Mouse (Mus musculus) midbrain, embryonic 14.5 days (tissue): ENCODE measurements at regions not wholly inside any gene's neighbourhood (a gene's known extent, or its start where the extent isn't known, plus 50 kb on each side); places are given as distances from the start of the nearest gene placed in this dataset.

ENCODE experiments used
- ATAC-seq: fragments of 200-750 bp; cut with Nextera tagmentation; 2 replicates; pipeline ENCODE4 v1.8.0; 2017; ENCODE audit warnings: moderate number of reproducible peaks, moderate library complexity; ENCODE audit not compliant: low FRiP score, low TSS enrichment
- DNase-seq: peaks from one replicate; pipeline ENCODE4 v3.0.0-alpha.2; 2015
- H3K27ac ChIP-seq: fragments of 300-500 bp; sonication (generic); replicated peaks from 2 replicates; pipeline ENCODE4 v1.5.1; 2014; ENCODE audit warnings: mild to moderate bottlenecking, low read depth, low read length, moderate library complexity
- H3K27me3 ChIP-seq: fragments of 300-500 bp; sonication (generic); 2 replicates; pipeline ENCODE4 v1.6.1; 2014; ENCODE audit warnings: low read length, control low read depth, mixed read lengths; ENCODE audit not compliant: control insufficient read depth, insufficient read depth
- H3K36me3 ChIP-seq: fragments of 300-500 bp; sonication (generic); 2 replicates; pipeline ENCODE4 v1.6.1; 2014; ENCODE audit warnings: low read length, control low read depth; ENCODE audit not compliant: control insufficient read depth, insufficient read depth
- H3K4me1 ChIP-seq: fragments of 300-500 bp; sonication (generic); 2 replicates; pipeline ENCODE4 v1.6.1; 2014; ENCODE audit warnings: mild to moderate bottlenecking, antibody characterized with exemption, low read length, control low read depth; ENCODE audit not compliant: control insufficient read depth, insufficient read depth
- H3K4me2 ChIP-seq: fragments of 300-500 bp; sonication (generic); 2 replicates; pipeline ENCODE4 v1.6.1; 2014; ENCODE audit warnings: mild to moderate bottlenecking, low read length, moderate library complexity
- H3K4me3 ChIP-seq: fragments of 300-500 bp; sonication (generic); replicated peaks from 2 replicates; pipeline ENCODE4 v1.5.1; 2014; ENCODE audit warnings: low read depth, low read length
- H3K9ac ChIP-seq: fragments of 300-500 bp; sonication (generic); replicated peaks from 2 replicates; pipeline ENCODE4 v1.6.1; 2014; ENCODE audit warnings: mild to moderate bottlenecking, low read length, moderate library complexity
- H3K9me3 ChIP-seq: fragments of 300-500 bp; sonication (generic); 2 replicates; pipeline ENCODE4 v1.6.1; 2016; ENCODE audit warnings: low read length, control low read depth, mixed read lengths; ENCODE audit not compliant: control insufficient read depth
- WGBS: fragments of 180-500 bp; shearing (Covaris S2); extraction: QIAGEN DNeasy Blood & Tissue Kit; methylation state at CpG from one replicate; pipeline ENCODE4 v1.1.7; 2014; 5-methylcytosine and 5-hydroxymethylcytosine counted together

DNA sequence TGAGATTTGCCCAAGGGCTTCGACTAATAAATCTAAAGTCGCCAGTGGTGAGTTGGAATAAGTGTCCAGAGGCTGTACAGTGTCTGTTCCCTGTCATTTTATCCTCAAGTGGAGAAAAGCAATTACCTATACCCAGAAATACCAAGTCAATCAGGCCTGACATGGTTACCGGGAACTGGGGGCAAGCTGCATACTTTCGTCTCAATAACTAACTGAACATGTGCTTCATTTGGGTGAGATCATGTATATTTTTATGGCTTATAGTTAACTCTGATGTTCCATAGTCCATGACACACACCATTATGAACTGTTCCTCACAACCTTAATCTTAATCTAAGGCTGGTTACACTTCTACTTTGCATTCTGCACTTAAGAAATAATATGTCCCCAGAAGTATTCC, 462.4 kb upstream of the Cited2 start:
- no peaks in the 10 kb centered on the region for H3K27me3 ChIP-seq
- H3K9me3 ChIP-seq = no peaks in the 10 kb centered on the region
- ATAC-seq (no peak), DNase-seq (no peak)
- H3K9ac ChIP-seq = no peak overlapping the region
- no peak overlapping the region for H3K4me3 ChIP-seq
- H3K27ac ChIP-seq = no peak overlapping the region
- no peaks in the 10 kb centered on the region for H3K36me3 ChIP-seq
- H3K4me2 ChIP-seq = no peak overlapping the region
- H3K4me1 ChIP-seq = no peaks in the 10 kb centered on the region
- WGBS = 72% methylated on average over 4 of the region's 4 CpGs

DNA sequence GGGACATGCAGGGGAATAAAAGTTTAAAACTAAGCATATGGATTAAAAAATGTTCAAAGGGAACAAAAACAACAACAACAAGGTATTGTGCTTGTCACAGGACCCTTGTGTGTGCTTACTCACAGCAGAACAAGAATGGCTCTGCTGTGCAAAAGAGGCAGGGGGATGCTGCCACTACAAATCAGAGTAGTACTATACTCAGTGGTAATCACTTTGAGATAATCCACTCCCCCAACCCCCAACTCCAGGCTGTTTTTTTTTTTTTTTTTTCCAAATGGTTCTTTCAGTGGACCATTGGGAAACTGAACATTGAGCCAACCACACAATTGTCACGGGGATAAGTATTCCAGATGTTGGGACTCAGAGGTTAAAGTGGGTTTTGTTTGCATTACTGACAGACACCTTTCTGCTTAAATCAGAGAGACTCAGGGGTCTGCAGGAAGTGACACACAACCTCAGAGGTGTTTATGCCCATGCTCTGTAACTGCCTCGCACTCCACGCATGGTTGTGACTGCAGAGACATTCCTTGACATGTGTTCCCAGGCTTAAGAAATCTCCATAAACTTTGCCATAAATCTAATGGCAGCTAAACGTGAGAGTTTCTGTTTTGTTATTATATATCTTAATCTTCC, 461.7 kb upstream of the Cited2 start:
- H3K4me1 ChIP-seq = no peaks in the 10 kb centered on the region
- no peak overlapping the region for H3K27ac ChIP-seq
- no peak overlapping the region for H3K4me2 ChIP-seq
- no peaks in the 10 kb centered on the region for H3K36me3 ChIP-seq
- H3K4me3 ChIP-seq = no peak overlapping the region
- ATAC-seq = no peak
- no peak for DNase-seq
- H3K9me3 ChIP-seq = no peaks in the 10 kb centered on the region
- 72% methylated on average over 4 of the region's 4 CpGs for WGBS
- no peak overlapping the region for H3K9ac ChIP-seq
- H3K27me3 ChIP-seq = no peaks in the 10 kb centered on the region

DNA sequence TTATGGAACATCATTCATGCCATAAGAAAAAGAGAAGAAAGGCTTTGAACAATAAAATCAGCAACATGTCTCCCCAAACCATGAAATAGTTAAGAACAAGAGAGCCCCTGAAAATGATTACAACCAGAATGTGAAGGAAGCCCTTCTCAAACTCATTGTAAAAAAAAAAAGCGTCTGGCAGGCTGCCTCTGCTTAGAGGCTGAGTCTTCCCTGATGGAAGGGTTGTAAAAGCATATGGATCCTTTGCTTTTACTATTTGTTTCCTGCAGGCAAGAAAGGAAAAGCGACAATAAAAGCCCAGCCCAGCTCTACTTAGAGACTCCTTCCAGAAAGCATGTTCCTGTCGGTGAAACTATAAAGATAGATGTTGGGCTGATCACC, 461.2 kb upstream of the Cited2 start:
- no peak for DNase-seq
- no peak overlapping the region for H3K4me3 ChIP-seq
- no peaks in the 10 kb centered on the region for H3K36me3 ChIP-seq
- H3K9me3 ChIP-seq = no peaks in the 10 kb centered on the region
- H3K9ac ChIP-seq = no peak overlapping the region
- H3K4me1 ChIP-seq = no peaks in the 10 kb centered on the region
- H3K4me2 ChIP-seq = no peak overlapping the region
- no peak overlapping the region for H3K27ac ChIP-seq
- WGBS = 80% methylated on average over 3 of the region's 3 CpGs
- no peaks in the 10 kb centered on the region for H3K27me3 ChIP-seq
- ATAC-seq = no peak

DNA sequence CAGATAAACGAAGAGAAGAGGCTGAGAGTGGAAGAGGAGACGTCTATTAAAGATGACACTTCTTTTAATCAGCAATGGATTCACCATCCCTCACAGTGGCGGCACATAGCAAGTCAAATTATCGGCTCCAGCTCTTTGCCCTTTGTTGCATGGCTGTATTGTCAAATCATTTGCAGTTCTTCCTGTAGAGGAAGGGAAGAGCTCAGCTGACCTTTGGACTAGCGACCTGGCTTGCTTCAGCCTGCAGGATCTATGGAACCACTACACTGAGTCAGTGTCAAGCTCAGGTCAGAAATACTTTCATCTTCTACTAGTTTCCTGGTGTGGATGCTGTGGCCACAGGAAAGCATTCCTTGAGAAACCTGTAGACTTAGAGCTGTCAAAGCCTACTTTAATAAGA, 450.4 kb upstream of the Cited2 start:
- Histone ChIP-seq H3K27ac (no peak overlapping the region), H3K36me3 (no peaks in the 10 kb centered on the region), H3K27me3 (no peaks in the 10 kb centered on the region), H3K4me2 (no peak overlapping the region), H3K9ac (no peak overlapping the region), H3K4me3 (no peak overlapping the region), H3K4me1 (no peaks in the 10 kb centered on the region), H3K9me3 (no peaks in the 10 kb centered on the region)
- ATAC-seq = no peak
- no peak for DNase-seq
- WGBS = 80% methylated on average over 5 of the region's 5 CpGs

DNA sequence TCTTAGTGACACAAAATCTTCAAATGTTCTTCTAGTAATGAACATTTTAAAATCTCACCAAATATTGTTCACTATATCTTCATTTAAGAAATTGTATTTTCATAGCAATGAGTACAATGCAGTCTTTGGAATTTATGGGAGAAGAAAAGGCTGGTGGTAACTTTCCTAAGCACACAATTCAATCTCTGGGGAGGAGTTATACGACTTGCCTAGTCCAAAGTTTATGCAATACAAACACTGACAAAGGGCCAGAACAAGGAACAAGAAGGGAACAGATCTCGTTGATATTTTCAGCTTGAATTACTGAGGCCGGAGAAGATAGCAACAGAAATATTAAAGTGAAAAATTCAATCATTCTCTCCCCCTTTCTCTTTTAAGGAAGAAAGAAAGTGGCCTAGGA, 449.2 kb upstream of the Cited2 start:
- no peak overlapping the region for H3K27ac ChIP-seq
- H3K9me3 ChIP-seq = no peaks in the 10 kb centered on the region
- ATAC-seq (no peak), DNase-seq (no peak)
- no peak overlapping the region for H3K4me2 ChIP-seq
- no peaks in the 10 kb centered on the region for H3K36me3 ChIP-seq
- H3K27me3 ChIP-seq = no peaks in the 10 kb centered on the region
- H3K4me3 ChIP-seq = no peak overlapping the region
- H3K4me1 ChIP-seq = no peaks in the 10 kb centered on the region
- no peak overlapping the region for H3K9ac ChIP-seq
- WGBS = 89% methylated on average over 3 of the region's 3 CpGs

DNA sequence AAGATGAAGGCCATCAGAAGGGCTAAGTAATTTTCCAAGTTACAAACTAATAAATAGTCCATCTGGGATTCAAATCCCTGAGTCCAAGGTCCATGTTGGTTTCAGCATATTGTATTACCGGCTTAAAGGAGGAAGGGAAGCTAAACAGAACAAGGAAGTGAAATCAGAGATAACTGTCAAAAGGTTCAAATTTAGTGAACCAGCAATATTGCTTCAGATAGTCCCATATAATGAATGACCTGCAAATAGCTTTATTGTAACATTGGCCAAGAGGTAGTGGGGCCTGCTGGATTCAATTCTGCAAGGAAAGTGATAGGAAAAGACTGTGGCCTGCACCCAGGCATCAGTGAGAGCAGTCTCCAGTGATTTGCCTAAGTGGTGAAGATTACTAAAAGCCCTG, 447.8 kb upstream of the Cited2 start:
- DNase-seq = no peak
- H3K27ac ChIP-seq = no peak overlapping the region
- WGBS = 89% methylated on average over 1 of the region's 1 CpGs

DNA sequence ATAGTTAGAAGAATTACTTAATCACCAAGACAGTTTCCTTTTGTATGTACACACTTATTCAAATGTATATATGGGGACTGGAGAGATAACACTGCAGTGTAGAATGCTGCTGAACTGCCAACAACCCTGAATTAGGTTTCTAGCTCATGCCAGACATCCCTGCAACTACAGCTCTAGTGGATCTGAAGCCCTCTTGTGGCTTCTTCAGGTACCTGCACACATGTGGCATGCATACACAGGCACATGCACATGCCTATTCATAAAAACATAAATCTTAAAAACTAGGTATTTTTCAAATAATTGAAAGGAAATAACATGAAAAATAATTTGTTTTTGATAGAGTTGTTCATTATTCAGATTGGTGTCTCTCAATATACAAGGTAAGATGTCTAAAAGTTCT, 445.1 kb upstream of the Cited2 start:
- Histone ChIP-seq H3K27me3 (no peaks in the 10 kb centered on the region), H3K9ac (no peak overlapping the region), H3K4me3 (no peak overlapping the region), H3K4me2 (no peak overlapping the region), H3K36me3 (no peaks in the 10 kb centered on the region), H3K27ac (no peak overlapping the region), H3K4me1 (no peaks in the 10 kb centered on the region), H3K9me3 (no peaks in the 10 kb centered on the region)
- no peak for DNase-seq
- ATAC-seq = no peak

More for the DNA sequence above, 447.8 kb upstream of the Cited2 start:
- H3K4me3 ChIP-seq = no peak overlapping the region
- H3K9me3 ChIP-seq = no peaks in the 10 kb centered on the region
- no peaks in the 10 kb centered on the region for H3K4me1 ChIP-seq
- no peak overlapping the region for H3K9ac ChIP-seq
- no peaks in the 10 kb centered on the region for H3K36me3 ChIP-seq
- no peak overlapping the region for H3K4me2 ChIP-seq
- ATAC-seq = no peak
- no peaks in the 10 kb centered on the region for H3K27me3 ChIP-seq

DNA sequence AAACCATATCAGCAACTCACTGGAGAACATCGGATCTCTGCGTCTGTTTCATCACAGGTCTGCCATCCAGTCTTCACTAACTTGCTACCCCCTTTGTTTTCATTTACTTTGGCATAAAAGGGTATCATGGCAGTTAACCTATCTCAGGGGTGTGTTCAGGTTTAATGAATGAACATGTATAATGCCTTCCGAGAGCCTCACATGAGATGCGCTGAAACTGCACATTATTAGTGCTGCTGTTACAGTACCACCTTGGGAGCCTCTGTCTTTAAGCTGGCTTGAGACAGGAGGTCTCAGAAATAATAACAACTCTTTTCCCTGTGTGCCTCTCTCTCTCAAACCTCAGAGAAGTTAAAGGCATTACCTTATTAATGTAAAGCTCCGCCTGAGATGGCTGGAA, 438.2 kb upstream of the Cited2 start:
- H3K4me1 ChIP-seq = no peaks in the 10 kb centered on the region
- H3K9ac ChIP-seq = no peak overlapping the region
- WGBS = 89% methylated on average over 5 of the region's 5 CpGs
- H3K36me3 ChIP-seq = no peaks in the 10 kb centered on the region
- no peak overlapping the region for H3K27ac ChIP-seq
- no peak overlapping the region for H3K4me2 ChIP-seq
- no peak for ATAC-seq
- DNase-seq = no peak
- H3K27me3 ChIP-seq = no peaks in the 10 kb centered on the region
- H3K4me3 ChIP-seq = no peak overlapping the region
- H3K9me3 ChIP-seq = no peaks in the 10 kb centered on the region

DNA sequence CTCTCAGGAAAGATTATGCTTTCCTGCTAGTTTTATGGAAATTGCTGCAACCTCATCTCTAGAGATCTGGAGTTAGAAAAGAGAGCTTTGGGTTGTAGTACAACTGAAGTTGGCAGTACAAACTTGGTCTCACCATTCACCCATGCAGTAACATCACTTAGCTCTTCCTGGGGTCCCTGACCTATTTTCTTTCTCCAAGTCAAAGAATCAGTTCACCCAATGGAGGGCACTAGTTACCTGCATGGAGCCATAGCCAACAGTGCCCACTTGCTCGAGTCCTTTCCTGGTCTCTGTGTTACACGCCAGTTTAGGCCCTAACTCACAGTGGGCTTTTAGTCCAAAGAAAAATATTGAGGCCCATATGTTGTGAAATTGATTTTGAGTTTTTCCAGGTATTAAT, 435.9 kb upstream of the Cited2 start:
- Histone ChIP-seq H3K9me3 (no peaks in the 10 kb centered on the region), H3K27me3 (no peaks in the 10 kb centered on the region), H3K4me2 (no peak overlapping the region), H3K4me1 (no peaks in the 10 kb centered on the region), H3K4me3 (no peak overlapping the region), H3K9ac (no peak overlapping the region), H3K36me3 (no peaks in the 10 kb centered on the region), H3K27ac (no peak overlapping the region)
- 83% methylated on average over 2 of the region's 2 CpGs for WGBS
- DNase-seq (no peak), ATAC-seq (no peak)
